Mouse (Mus musculus): ENCODE results near the gene Tnfrsf12a.

- no peak for TF ChIP-seq CTCF (conservative IDR thresholded peaks at IDR 0.05; ENCODE audit: low read length)
- TF ChIP-seq POU5F1 (IDR thresholded peaks at IDR 0.05; ENCODE audit: borderline replicate concordance, low read length) = no peak
Measured at GRCm38 (mm10) chr17:23653324-23653723, 23.9 kb downstream of the Tnfrsf12a start.
